Mouse (Mus musculus): ENCODE measurements around the gene Cobll1. TPM values are rescaled to one million over a fixed set of nuclear protein-coding genes. Genes with fewer than 3 reads are reported as not detected.

The Cobll1 gene
- polyA plus RNA-seq, 1 experiment from 2014 or later, result 4.4 TPM

DNA sequence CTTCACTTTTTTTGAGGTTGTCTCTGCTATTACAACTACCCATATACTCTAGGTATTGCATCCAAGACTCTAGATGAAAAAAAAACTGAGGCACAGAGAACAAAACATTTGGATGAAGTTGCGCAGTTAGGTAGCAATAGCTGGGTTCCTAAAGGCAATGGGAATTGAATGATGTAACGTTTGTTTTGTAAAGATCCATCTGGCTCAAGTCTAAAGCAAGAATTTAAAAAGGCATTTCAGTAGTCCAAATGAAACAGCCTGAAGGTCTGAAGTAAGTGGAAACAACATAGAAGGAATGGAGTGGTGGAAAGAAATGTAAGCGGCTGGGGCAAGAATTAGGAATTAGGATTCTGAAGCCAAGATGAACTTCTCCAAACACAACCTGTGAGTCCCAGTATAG lies 188.4 kb downstream of the Cobll1 start:
- Histone ChIP-seq H3K4me3 (no peak overlapping the region), H3K27ac (no peak overlapping the region), H3K4me2 (no peak overlapping the region), H3K36me3 (no peaks in the 10 kb centered on the region), H3K9me3 (no peaks in the 10 kb centered on the region), H3K9ac (no peak overlapping the region), H3K27me3 (no peaks in the 10 kb centered on the region), H3K4me1 (no peaks in the 10 kb centered on the region)
- ATAC-seq (ENCODE audit: insufficient number of reproducible peaks, low FRiP score, low TSS enrichment, low read depth), result no peak
- 86% methylated on average over 3 of the region's 3 CpGs for WGBS

DNA sequence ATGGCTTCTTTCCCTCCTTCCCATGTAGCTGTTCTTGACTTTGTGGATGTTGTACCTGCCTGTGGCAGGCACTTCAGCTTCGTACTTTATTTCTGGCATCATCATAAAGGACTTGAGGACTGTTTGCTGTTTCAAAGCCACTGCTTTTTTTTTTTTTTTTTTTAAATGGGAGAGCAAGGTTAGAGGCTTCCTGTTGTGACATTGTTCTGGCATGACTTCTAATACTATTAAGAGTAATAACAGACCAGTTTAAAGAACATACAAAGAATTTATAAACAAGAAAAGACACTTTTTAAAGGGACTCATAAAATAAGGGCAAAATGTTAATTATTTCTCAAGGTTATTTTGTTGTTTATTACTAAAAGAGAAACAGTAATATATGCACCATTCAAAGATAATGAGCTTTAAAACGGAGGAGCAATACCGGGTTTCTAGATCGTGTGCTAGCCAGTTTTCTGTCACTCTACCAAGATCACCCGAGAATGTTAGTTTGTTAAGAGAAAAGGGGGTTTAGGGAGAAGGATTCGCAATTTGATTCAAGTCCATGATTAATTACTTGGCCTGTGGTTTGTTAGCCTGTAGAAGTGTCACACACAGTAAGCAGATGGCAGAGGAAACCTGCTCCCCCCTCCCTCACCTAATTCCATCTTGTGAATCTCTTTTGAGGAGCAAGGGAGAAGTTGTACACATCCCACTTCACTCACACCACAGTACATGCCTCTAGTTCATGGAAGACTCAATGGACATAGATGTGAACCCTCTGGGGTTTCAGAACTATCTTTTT lies 190.8 kb downstream of the Cobll1 start:
- Histone ChIP-seq H3K4me3 (no peak overlapping the region), H3K9me3 (no peaks in the 10 kb centered on the region), H3K4me2 (no peak overlapping the region), H3K27ac (no peak overlapping the region), H3K27me3 (no peaks in the 10 kb centered on the region), H3K36me3 (no peaks in the 10 kb centered on the region), H3K9ac (no peak overlapping the region), H3K4me1 (no peaks in the 10 kb centered on the region)
- 51% methylated on average over 6 of the region's 6 CpGs for WGBS
- ATAC-seq (ENCODE audit: insufficient number of reproducible peaks, low FRiP score, low TSS enrichment, low read depth), result no peak

Other genes starting within 250 kb of the Cobll1 start
- gene Grb14, start 214.4 kb downstream of the Cobll1 start, polyA plus RNA-seq (2015; fragmentation: Nextera tagmentation; extraction: Ambion mirVana), result 6.3 and 7.7 TPM in 2 replicates
- 0.17 and 0.35 TPM in 2 replicates for gene Slc38a11, start 124.6 kb upstream of the Cobll1 start, polyA plus RNA-seq (2015; fragmentation: Nextera tagmentation; extraction: Ambion mirVana)